Mouse (Mus musculus): ENCODE measurements around the gene Rps6kb2. TPM values are rescaled to one million over a fixed set of nuclear protein-coding genes. Genes with fewer than 3 reads are reported as not detected.

Rps6kb2 gene
- 59.5 and 87.7 TPM in 2 replicates for polyA plus RNA-seq (2012; rRNA removed)

- no peak for TF ChIP-seq POLR2A (IDR thresholded peaks at IDR 0.05; ENCODE audit: borderline replicate concordance, extremely low read depth, insufficient read depth, insufficient read length, poor library complexity, severe bottlenecking)
- no peak for TF ChIP-seq CTCF (IDR thresholded peaks at IDR 0.05; ENCODE audit: borderline replicate concordance, extremely low read depth, insufficient read depth, insufficient read length)
- DNase-seq (ENCODE audit: low read depth): peak; percentile 99
Observed at GRCm38 (mm10) chr19:4162646-4163542, at the start of gene Rps6kb2. TSS of gene Rps6kb2 (minus strand) at chr19:4163354.

- DNase-seq (ENCODE audit: low read depth): no peak
- no peak for TF ChIP-seq CTCF (IDR thresholded peaks at IDR 0.05; ENCODE audit: borderline replicate concordance, extremely low read depth, insufficient read depth, insufficient read length)
- no peak for TF ChIP-seq POLR2A (IDR thresholded peaks at IDR 0.05; ENCODE audit: borderline replicate concordance, extremely low read depth, insufficient read depth, insufficient read length, poor library complexity, severe bottlenecking)
Observed at GRCm38 (mm10) chr19:4211891-4212588, 48.9 kb upstream of the Rps6kb2 start.

- TF ChIP-seq CTCF (IDR thresholded peaks at IDR 0.05; ENCODE audit: borderline replicate concordance, extremely low read depth, insufficient read depth, insufficient read length) (no peak), POLR2A (IDR thresholded peaks at IDR 0.05; ENCODE audit: borderline replicate concordance, extremely low read depth, insufficient read depth, insufficient read length, poor library complexity, severe bottlenecking) (no peak)
Observed at GRCm38 (mm10) chr19:4208563-4208962, 45.4 kb upstream of the Rps6kb2 start.

GRCm38 (mm10) chr19:4206971-4207370 is 43.8 kb upstream of the Rps6kb2 start:
- DNase-seq (ENCODE audit: low read depth): peak; percentile 70
- TF ChIP-seq POLR2A (IDR thresholded peaks at IDR 0.05; ENCODE audit: borderline replicate concordance, extremely low read depth, insufficient read depth, insufficient read length, poor library complexity, severe bottlenecking): no peak
- peak; percentile 95 for TF ChIP-seq CTCF (IDR thresholded peaks at IDR 0.05; ENCODE audit: borderline replicate concordance, extremely low read depth, insufficient read depth, insufficient read length)

More at GRCm38 (mm10) chr19:4208563-4208962, 45.4 kb upstream of the Rps6kb2 start:
- DNase-seq (ENCODE audit: low read depth): no peak

- no peak for TF ChIP-seq POLR2A (IDR thresholded peaks at IDR 0.05; ENCODE audit: borderline replicate concordance, extremely low read depth, insufficient read depth, insufficient read length, poor library complexity, severe bottlenecking)
- TF ChIP-seq CTCF (IDR thresholded peaks at IDR 0.05; ENCODE audit: borderline replicate concordance, extremely low read depth, insufficient read depth, insufficient read length): no peak
- no peak for DNase-seq (ENCODE audit: low read depth)
Observed at GRCm38 (mm10) chr19:4204889-4205288, 41.7 kb upstream of the Rps6kb2 start.

- TF ChIP-seq POLR2A (IDR thresholded peaks at IDR 0.05; ENCODE audit: borderline replicate concordance, extremely low read depth, insufficient read depth, insufficient read length, poor library complexity, severe bottlenecking) (no peak), CTCF (IDR thresholded peaks at IDR 0.05; ENCODE audit: borderline replicate concordance, extremely low read depth, insufficient read depth, insufficient read length) (no peak)
- no peak for DNase-seq (ENCODE audit: low read depth)
Observed at GRCm38 (mm10) chr19:4203604-4204326, 40.6 kb upstream of the Rps6kb2 start.

GRCm38 (mm10) chr19:4203148-4203547 is 40.0 kb upstream of the Rps6kb2 start:
- TF ChIP-seq POLR2A (IDR thresholded peaks at IDR 0.05; ENCODE audit: borderline replicate concordance, extremely low read depth, insufficient read depth, insufficient read length, poor library complexity, severe bottlenecking) (no peak), CTCF (IDR thresholded peaks at IDR 0.05; ENCODE audit: borderline replicate concordance, extremely low read depth, insufficient read depth, insufficient read length) (no peak)
- DNase-seq (ENCODE audit: low read depth): no peak

- TF ChIP-seq POLR2A (IDR thresholded peaks at IDR 0.05; ENCODE audit: borderline replicate concordance, extremely low read depth, insufficient read depth, insufficient read length, poor library complexity, severe bottlenecking) (no peak), CTCF (IDR thresholded peaks at IDR 0.05; ENCODE audit: borderline replicate concordance, extremely low read depth, insufficient read depth, insufficient read length) (no peak)
Observed at GRCm38 (mm10) chr19:4202149-4202548, 39.0 kb upstream of the Rps6kb2 start.

GRCm38 (mm10) chr19:4201291-4201909 is 38.2 kb upstream of the Rps6kb2 start, which contains the start of gene Rad9a:
TSS of gene Rad9a (minus strand) at chr19:4201662.
- peak; percentile 98 for DNase-seq (ENCODE audit: low read depth)
- TF ChIP-seq POLR2A (IDR thresholded peaks at IDR 0.05; ENCODE audit: borderline replicate concordance, extremely low read depth, insufficient read depth, insufficient read length, poor library complexity, severe bottlenecking) (peak; percentile 30; the same call in 1 of the 2 replicates), CTCF (IDR thresholded peaks at IDR 0.05; ENCODE audit: borderline replicate concordance, extremely low read depth, insufficient read depth, insufficient read length) (no peak)

More at GRCm38 (mm10) chr19:4202149-4202548, 39.0 kb upstream of the Rps6kb2 start:
- no peak for DNase-seq (ENCODE audit: low read depth)

- no peak for TF ChIP-seq CTCF (IDR thresholded peaks at IDR 0.05; ENCODE audit: borderline replicate concordance, extremely low read depth, insufficient read depth, insufficient read length)
- TF ChIP-seq POLR2A (IDR thresholded peaks at IDR 0.05; ENCODE audit: borderline replicate concordance, extremely low read depth, insufficient read depth, insufficient read length, poor library complexity, severe bottlenecking): no peak
- DNase-seq (ENCODE audit: low read depth): no peak
Observed at GRCm38 (mm10) chr19:4197180-4197579, 34.0 kb upstream of the Rps6kb2 start.

All from brain, embryonic 14.5 days (tissue).